Mouse (Mus musculus) neutrophil, adult 59 days (primary cell): Measurements from ENCODE around the gene Mettl6. TPM values are rescaled to one million over a fixed set of nuclear protein-coding genes. Genes with fewer than 3 reads are reported as not detected.

Source experiments
- total RNA-seq, 2 experiments: library from RNA; stranded (reverse); gene quantifications; 1 replicate in 1 of 2; 2 replicates in 1 of 2; pipeline ENCODE4 v1.2.4; 2023

Mettl6 gene
- 10 to 100 TPM; 44.4 to 48.0 TPM for total RNA-seq

GRCm38 (mm10) chr14:31494975-31495455 is at the start of gene Mettl6:
Gene Mettl6 (minus strand): TSS chr14:31495040.

GRCm38 (mm10) chr14:31494349-31494974 is 378 bp downstream of the Mettl6 start, which contains the start of gene Eaf1:
Gene Eaf1 (plus strand): TSS chr14:31494399.

DNA sequence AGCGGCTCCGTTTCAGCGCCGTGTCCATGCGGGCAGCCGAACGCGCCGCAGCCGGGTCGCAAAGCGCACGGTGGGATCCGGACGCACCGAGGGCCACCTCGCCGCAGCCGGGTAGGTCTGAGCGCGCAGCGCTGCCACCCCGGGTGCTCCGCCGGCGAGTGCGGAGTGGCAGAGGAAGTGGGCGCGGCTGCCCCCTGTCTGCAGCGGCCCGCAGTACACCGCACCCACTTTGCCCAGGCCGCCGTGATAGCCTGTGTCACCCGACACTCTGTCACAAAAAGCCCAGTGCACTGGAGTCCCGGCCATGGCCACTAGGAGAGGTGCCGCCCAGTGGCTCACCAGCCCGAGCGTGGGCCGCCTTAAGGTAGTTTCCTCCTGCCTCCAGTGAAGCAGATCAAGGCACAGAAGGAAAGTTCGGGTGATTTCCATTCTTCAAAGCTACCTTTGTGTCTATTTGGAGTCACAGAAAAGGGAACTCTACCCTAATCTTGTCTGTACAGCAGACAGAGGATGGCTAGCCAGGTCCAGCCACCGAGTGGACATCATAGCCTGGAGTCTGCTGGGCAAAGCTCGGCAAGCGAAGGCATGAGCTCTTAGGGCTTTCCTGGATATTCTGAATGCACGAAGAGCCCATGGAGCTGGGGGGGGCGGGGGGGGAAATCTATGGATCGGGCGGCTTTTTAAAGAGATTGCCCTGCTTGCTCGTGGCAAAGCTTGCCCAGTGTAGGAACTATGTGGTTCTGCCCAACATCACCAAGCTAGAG is 58.7 kb downstream of the Mettl6 start, which contains the start of gene Sh3bp5:
Gene Sh3bp5, minus strand, starts transcription at position 149 of the 764 bp plus-strand sequence.

Other genes starting within 250 kb of the Mettl6 start
- gene Phf7, start 243.7 kb downstream of the Mettl6 start, total RNA-seq = 1 to 10 TPM; 6.6 to 7.2 TPM
- gene Bap1, start 243.6 kb downstream of the Mettl6 start, total RNA-seq = 10 to 100 TPM; 63.9 to 66.0 TPM
- not detected for gene Dnah1, start 171.1 kb downstream of the Mettl6 start, total RNA-seq
- gene Capn7, start 158.4 kb downstream of the Mettl6 start, total RNA-seq = 10 to 100 TPM; 23.3 to 27.4 TPM
- 100 to 1,000 TPM in 1 of 2 experiments, 10 to 100 TPM in 1; 98.4 to 110 TPM for gene Sh3bp5, start 59.0 kb downstream of the Mettl6 start, total RNA-seq
- gene Eaf1, start 641 bp downstream of the Mettl6 start, total RNA-seq = 10 to 100 TPM; 29.4 to 29.6 TPM
- under 1 TPM; 0.11 to 0.13 TPM for gene Colq, start 96.3 kb upstream of the Mettl6 start, total RNA-seq
- not detected for gene Gm49387, start 145.8 kb upstream of the Mettl6 start, total RNA-seq
- gene Btd, start 146.0 kb upstream of the Mettl6 start, total RNA-seq = 1 to 10 TPM; 7.4 to 9.0 TPM
- 1 to 10 TPM; 7.1 to 9.5 TPM for gene Hacl1, start 146.2 kb upstream of the Mettl6 start, total RNA-seq